Mouse (Mus musculus) 3T3-L1 (cell line): ENCODE data around the gene Vmn1r178.
"Not testable (repeated sequence)": the region's sequence is repeated elsewhere in the genome, so short reads cannot be mapped to it uniquely, and the experiment has no call there.

Source experiments
- DNase-seq: peaks from one replicate; pipeline ENCODE4 v3.0.0-alpha.2; 2015; ENCODE audit warnings: low read depth, low spot score

Vmn1r178 gene

GRCm38 (mm10) chr7:23891709-23892108, at the start of gene Vmn1r178:
Gene Vmn1r178 (plus strand): TSS chr7:23892009.
- DNase-seq = no peak

- DNase-seq = not testable (repeated sequence)
Observed at GRCm38 (mm10) chr7:23866349-23866748, 25.5 kb upstream of the Vmn1r178 start, which contains the start of gene Vmn1r177. Gene Vmn1r177 (minus strand): TSS chr7:23866449.

GRCm38 (mm10) chr7:23876918-23877317, 14.9 kb upstream of the Vmn1r178 start:
- not testable (repeated sequence) for DNase-seq

- DNase-seq = no peak
Observed at GRCm38 (mm10) chr7:23926678-23927077, 34.9 kb downstream of the Vmn1r178 start, which contains the start of gene Vmn1r179. Gene Vmn1r179 (plus strand): TSS chr7:23926978.
